Mouse (Mus musculus) intestine, postnatal 0 days (tissue): ENCODE measurements around the gene Adssl1. TPM values are rescaled to one million over a fixed set of nuclear protein-coding genes. Genes with fewer than 3 reads are reported as not detected.

Experiments
- ATAC-seq: fragments of 200-750 bp; cut with Nextera tagmentation; 2 replicates; pipeline ENCODE4 v1.8.0; 2017; ENCODE audit warnings: mild to moderate bottlenecking, moderate TSS enrichment, moderate library complexity
- H3K27ac ChIP-seq: fragments of 300-500 bp; sonication (generic); 2 replicates; pipeline ENCODE4 v1.5.1; 2014; ENCODE audit warnings: mild to moderate bottlenecking, low read depth, low read length, moderate library complexity
- H3K27me3 ChIP-seq: fragments of 300-500 bp; sonication (generic); replicated peaks from 2 replicates; pipeline ENCODE4 v1.6.1; 2014; ENCODE audit warnings: low read length, mixed read lengths; ENCODE audit not compliant: control insufficient read depth, insufficient read depth
- H3K36me3 ChIP-seq: fragments of 300-500 bp; sonication (generic); 2 replicates; pipeline ENCODE4 v1.6.1; 2014; ENCODE audit warnings: mild to moderate bottlenecking, moderate library complexity; ENCODE audit not compliant: control insufficient read depth, insufficient read depth
- H3K4me1 ChIP-seq: fragments of 300-500 bp; sonication (generic); replicated peaks from 2 replicates; pipeline ENCODE4 v1.6.1; 2014; ENCODE audit warnings: antibody characterized with exemption, low read length, mixed read lengths; ENCODE audit not compliant: control insufficient read depth, insufficient read depth
- H3K4me2 ChIP-seq: fragments of 300-500 bp; sonication (generic); replicated peaks from 2 replicates; pipeline ENCODE4 v1.6.1; 2014; ENCODE audit warnings: low read depth, mild to moderate bottlenecking, moderate library complexity
- H3K4me3 ChIP-seq: fragments of 300-500 bp; sonication (generic); 2 replicates; pipeline ENCODE4 v1.5.1; 2014; ENCODE audit warnings: low read depth, low read length
- H3K9ac ChIP-seq: fragments of 300-500 bp; sonication (generic); 2 replicates; pipeline ENCODE4 v1.6.1; 2014; ENCODE audit warnings: mild to moderate bottlenecking, low read depth, low read length
- H3K9me3 ChIP-seq: fragments of 300-500 bp; sonication (generic); 2 replicates; pipeline ENCODE4 v1.6.1; 2016; ENCODE audit warnings: mixed run types; ENCODE audit not compliant: control insufficient read depth
- CTCF ChIP-seq: sonication (generic); IDR thresholded peaks from 2 replicates; pipeline ENCODE4 v1.5.1; 2016; ENCODE audit warnings: low read depth, mild to moderate bottlenecking, control low read depth, antibody characterized with exemption, moderate library complexity
- WGBS: fragments of 180-500 bp; shearing (Covaris S2); extraction: QIAGEN DNeasy Blood & Tissue Kit; methylation state at CpG from one replicate; pipeline ENCODE4 v1.1.7; 2014; 5-methylcytosine and 5-hydroxymethylcytosine counted together
- polyA plus RNA-seq: library from polyadenylated mRNA; unstranded; fragments of >200 nt; fragmentation: Nextera tagmentation; extraction: Ambion mirVana; gene quantifications from 2 replicates; pipeline ENCODE4 v1.2.1, GENCODE M21; 2015

Gene Adssl1
- polyA plus RNA-seq, 1 experiment from 2014 or later = 0.57 TPM

DNA sequence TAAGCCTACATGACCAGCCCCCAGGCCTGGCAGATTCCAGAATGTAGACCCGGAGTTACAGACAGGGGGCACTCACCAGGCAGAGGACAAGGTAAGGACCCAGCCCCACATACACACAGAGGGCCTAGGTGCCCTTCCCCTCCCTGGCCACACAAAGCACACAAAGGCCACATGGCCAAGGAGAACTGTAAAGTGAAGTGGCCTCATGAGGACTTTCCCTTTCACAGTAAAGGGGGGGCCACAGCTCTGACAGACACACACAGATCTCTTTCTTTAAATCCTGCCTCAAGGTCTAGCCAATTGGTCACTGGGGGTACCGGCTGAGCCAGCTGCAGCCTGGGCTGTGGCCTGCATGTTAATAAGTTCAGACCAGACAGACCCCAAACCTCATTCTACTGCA lies 44.3 kb downstream of the Adssl1 start:
- Histone ChIP-seq H3K4me3 (no peak overlapping the region), H3K9me3 (no peaks in the 10 kb centered on the region), H3K4me1 (peaks cover 28% of the 10 kb centered on the region), H3K27me3 (no peaks in the 10 kb centered on the region), H3K27ac (no peak overlapping the region), H3K4me2 (no peak overlapping the region), H3K36me3 (peaks cover 73% of the 10 kb centered on the region), H3K9ac (no peak overlapping the region)
- ATAC-seq = no peak
- WGBS = 46% methylated on average over 2 of the region's 2 CpGs
- TF ChIP-seq CTCF = peak; percentile 32

- ATAC-seq = no peak
- Histone ChIP-seq H3K4me1 (peaks cover 32% of the 10 kb centered on the region), H3K27ac (no peak overlapping the region), H3K9me3 (no peaks in the 10 kb centered on the region), H3K4me3 (no peak overlapping the region), H3K4me2 (no peak overlapping the region), H3K9ac (no peak overlapping the region), H3K27me3 (no peaks in the 10 kb centered on the region), H3K36me3 (peaks cover 73% of the 10 kb centered on the region)
- TF ChIP-seq CTCF = no peak
- WGBS = 35% methylated on average over 5 of the region's 5 CpGs
Measured at GRCm38 (mm10) chr12:112664656-112665055, 44.8 kb downstream of the Adssl1 start.

GRCm38 (mm10) chr12:112665445-112665844 lies 45.6 kb downstream of the Adssl1 start:
- no peak overlapping the region for H3K4me3 ChIP-seq
- peak overlapping the region; percentile 37 for H3K4me2 ChIP-seq
- H3K4me1 ChIP-seq = peaks cover 30% of the 10 kb centered on the region
- no peak for TF ChIP-seq CTCF
- H3K27me3 ChIP-seq = no peaks in the 10 kb centered on the region
- no peaks in the 10 kb centered on the region for H3K9me3 ChIP-seq
- peak overlapping the region; percentile 62 for H3K27ac ChIP-seq
- peak overlapping the region; percentile 26; the same call in 1 of the 2 replicates for H3K9ac ChIP-seq
- no peak for ATAC-seq
- WGBS = 21% methylated on average over 18 of the region's 18 CpGs
- peaks cover 79% of the 10 kb centered on the region for H3K36me3 ChIP-seq

GRCm38 (mm10) chr12:112665881-112666544 lies 46.2 kb downstream of the Adssl1 start:
- H3K27ac ChIP-seq = peak overlapping the region; percentile 62
- H3K9ac ChIP-seq = peak overlapping the region; percentile 26; the same call in 1 of the 2 replicates
- WGBS = 63% methylated on average over 9 of the region's 9 CpGs
- H3K9me3 ChIP-seq = no peaks in the 10 kb centered on the region
- H3K4me1 ChIP-seq = peaks cover 32% of the 10 kb centered on the region
- no peaks in the 10 kb centered on the region for H3K27me3 ChIP-seq
- H3K4me3 ChIP-seq = no peak overlapping the region
- H3K4me2 ChIP-seq = peak overlapping the region; percentile 37
- peaks cover 79% of the 10 kb centered on the region for H3K36me3 ChIP-seq
- no peak for ATAC-seq
- TF ChIP-seq CTCF = peak; percentile 29; the same call in 1 of the 2 replicates

DNA sequence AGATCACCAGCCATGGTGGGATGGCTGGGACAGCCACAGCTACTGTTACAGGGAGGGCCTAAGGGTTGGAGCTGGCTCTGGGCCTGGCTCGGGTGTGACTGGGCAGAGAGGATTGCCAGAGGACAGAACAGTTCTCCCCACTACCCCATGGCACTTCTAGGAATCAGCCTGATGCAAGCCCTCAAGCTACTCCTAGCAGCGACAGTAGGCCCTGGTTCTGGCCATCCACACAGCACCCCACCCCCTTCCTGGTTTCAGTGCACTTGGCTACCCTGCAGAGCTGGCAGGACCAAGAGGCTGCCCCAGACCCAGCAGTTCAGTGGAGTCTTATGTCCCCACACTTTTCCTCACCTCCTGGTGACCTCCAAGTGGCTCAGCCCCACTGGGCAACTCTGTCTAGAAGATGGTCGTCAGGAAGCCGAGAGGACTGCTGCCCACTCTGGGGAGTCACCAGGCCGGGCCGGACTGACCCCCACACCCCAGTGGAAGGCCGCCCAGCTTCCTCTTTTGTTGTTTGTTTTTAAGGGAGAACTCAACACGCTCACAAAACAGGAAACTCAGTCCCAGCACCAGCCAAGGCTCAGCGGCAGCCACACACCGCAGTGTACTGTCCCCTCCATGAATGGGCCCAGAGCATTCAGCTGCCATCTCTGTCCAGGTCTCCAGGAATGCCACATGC lies 47.9 kb downstream of the Adssl1 start:
- WGBS = 77% methylated on average over 10 of the region's 10 CpGs
- no peak overlapping the region for H3K9ac ChIP-seq
- peak overlapping the region; percentile 0; the same call in 1 of the 2 replicates for H3K27ac ChIP-seq
- H3K36me3 ChIP-seq = peaks cover 69% of the 10 kb centered on the region
- no peak overlapping the region; the same call in 1 of the 2 replicates for H3K4me2 ChIP-seq
- no peak overlapping the region for H3K4me3 ChIP-seq
- no peaks in the 10 kb centered on the region for H3K27me3 ChIP-seq
- H3K4me1 ChIP-seq = peaks cover 27% of the 10 kb centered on the region
- TF ChIP-seq CTCF = no peak
- no peaks in the 10 kb centered on the region for H3K9me3 ChIP-seq
- ATAC-seq = no peak

DNA sequence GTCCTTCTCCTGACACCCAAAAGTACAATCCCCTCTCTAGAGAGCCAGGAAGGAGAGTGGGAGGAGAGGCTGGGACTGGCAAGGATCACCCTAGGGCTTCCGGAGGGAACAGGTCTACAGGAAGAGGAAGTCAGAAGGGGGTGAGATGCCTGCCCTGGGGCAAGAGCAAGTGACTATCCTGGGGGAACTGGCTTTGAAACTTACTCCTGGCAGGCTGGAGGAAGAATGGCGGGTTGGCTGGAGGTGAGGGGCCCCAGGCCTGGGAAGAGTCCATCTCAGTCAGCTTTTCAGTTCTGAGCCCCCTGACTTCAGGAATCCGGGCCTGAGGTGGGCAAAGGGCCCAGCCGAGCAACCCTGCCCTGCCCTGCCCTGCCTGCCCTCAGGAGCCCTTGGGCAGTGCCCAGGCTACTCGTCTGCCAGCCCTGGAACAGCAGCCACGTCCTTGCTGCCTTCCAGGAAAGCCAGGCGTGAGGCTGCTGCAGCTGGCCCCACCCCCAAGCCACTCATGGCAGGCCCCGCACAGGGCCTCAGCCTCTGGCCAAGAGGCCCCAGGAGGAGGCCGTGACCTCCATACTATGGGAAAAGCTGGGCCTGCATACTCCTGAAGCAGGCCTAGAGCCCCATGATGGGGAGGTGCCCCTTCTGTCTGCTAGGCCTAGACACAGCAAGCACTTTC lies 51.0 kb downstream of the Adssl1 start:
- Histone ChIP-seq H3K36me3 (peaks cover 56% of the 10 kb centered on the region), H3K27me3 (no peaks in the 10 kb centered on the region), H3K9ac (peak overlapping the region; percentile 17), H3K27ac (peak overlapping the region; percentile 99), H3K4me2 (peak overlapping the region; percentile 86), H3K4me1 (peaks cover 19% of the 10 kb centered on the region), H3K9me3 (no peaks in the 10 kb centered on the region), H3K4me3 (peak overlapping the region; percentile 95)
- no peak for TF ChIP-seq CTCF
- 23% methylated on average over 9 of the region's 9 CpGs for WGBS
- ATAC-seq = peak; percentile 19; the same call in 1 of the 2 replicates
